Mouse (Mus musculus) midbrain, embryonic 11.5 days (tissue): ENCODE measurements around the gene Rps3a1. TPM values are rescaled to one million over a fixed set of nuclear protein-coding genes. Genes with fewer than 3 reads are reported as not detected.

Experiments used
- ATAC-seq: fragments of 200-750 bp; cut with Nextera tagmentation; 2 replicates; pipeline ENCODE4 v1.8.0; 2017; ENCODE audit warnings: moderate TSS enrichment, moderate library complexity; ENCODE audit not compliant: low FRiP score
- DNase-seq: peaks from one replicate; pipeline ENCODE4 v3.0.0; 2015; ENCODE audit warnings: low spot score; ENCODE audit errors: missing footprints
- H3K27ac ChIP-seq: fragments of 300-500 bp; sonication (generic); 2 replicates; pipeline ENCODE4 v1.5.1; 2014; ENCODE audit warnings: low read depth, low read length
- H3K27me3 ChIP-seq: fragments of 300-500 bp; sonication (generic); 2 replicates; pipeline ENCODE4 v1.6.1; 2014; ENCODE audit warnings: mild to moderate bottlenecking, low read length, moderate library complexity, mixed read lengths; ENCODE audit not compliant: control insufficient read depth, insufficient read depth
- H3K36me3 ChIP-seq: fragments of 300-500 bp; sonication (generic); 2 replicates; pipeline ENCODE4 v1.6.1; 2014; ENCODE audit warnings: mild to moderate bottlenecking, low read length, moderate library complexity, mixed read lengths; ENCODE audit not compliant: control insufficient read depth, insufficient read depth
- H3K4me1 ChIP-seq: fragments of 300-500 bp; sonication (generic); 2 replicates; pipeline ENCODE4 v1.6.1; 2014; ENCODE audit warnings: low read length; ENCODE audit not compliant: control insufficient read depth, insufficient read depth
- H3K4me2 ChIP-seq: fragments of 300-500 bp; sonication (generic); 2 replicates; pipeline ENCODE4 v1.6.1; 2014; ENCODE audit warnings: mild to moderate bottlenecking, moderate library complexity
- H3K4me3 ChIP-seq: fragments of 300-500 bp; sonication (generic); 2 replicates; pipeline ENCODE4 v1.5.1; 2014; ENCODE audit warnings: low read depth, low read length
- H3K9ac ChIP-seq: fragments of 300-500 bp; sonication (generic); 2 replicates; pipeline ENCODE4 v1.6.1; 2014; ENCODE audit warnings: low read length
- H3K9me3 ChIP-seq: fragments of 300-500 bp; sonication (generic); 2 replicates; pipeline ENCODE4 v1.6.1; 2016; ENCODE audit warnings: low read length; ENCODE audit not compliant: control insufficient read depth
- WGBS: fragments of 180-500 bp; shearing (Covaris S2); extraction: QIAGEN DNeasy Blood & Tissue Kit; methylation state at CpG from one replicate; pipeline ENCODE4 v1.1.7; 2014; 5-methylcytosine and 5-hydroxymethylcytosine counted together
- polyA plus RNA-seq: library from polyadenylated mRNA; unstranded; fragments of >200 nt; fragmentation: Nextera tagmentation; extraction: Ambion mirVana; gene quantifications from 2 replicates; pipeline ENCODE4 v1.2.1, GENCODE M21; 2014

Rps3a1 gene
- polyA plus RNA-seq = 1,104 and 1,128 TPM in 2 replicates

GRCm38 (mm10) chr3:86142263-86142933, at the start of gene Rps3a1:
Gene Rps3a1 (minus strand): TSS chr3:86142702.
- peaks cover 14% of the 10 kb centered on the region for H3K4me1 ChIP-seq
- peak within 1 kb of the TSS; percentile 79 for H3K4me2 ChIP-seq
- peaks cover 14% of the 10 kb centered on the region for H3K36me3 ChIP-seq
- peak; percentile 100 for DNase-seq
- H3K9ac ChIP-seq = peak within 1 kb of the TSS; percentile 97
- no peaks in the 10 kb centered on the region for H3K27me3 ChIP-seq
- no peaks in the 10 kb centered on the region for H3K9me3 ChIP-seq
- H3K4me3 ChIP-seq = peak within 1 kb of the TSS; percentile 80
- peak; percentile 96 for ATAC-seq
- WGBS = under 1% methylated on average over 74 of the region's 77 CpGs
- peak within 1 kb of the TSS; percentile 65 for H3K27ac ChIP-seq

DNA sequence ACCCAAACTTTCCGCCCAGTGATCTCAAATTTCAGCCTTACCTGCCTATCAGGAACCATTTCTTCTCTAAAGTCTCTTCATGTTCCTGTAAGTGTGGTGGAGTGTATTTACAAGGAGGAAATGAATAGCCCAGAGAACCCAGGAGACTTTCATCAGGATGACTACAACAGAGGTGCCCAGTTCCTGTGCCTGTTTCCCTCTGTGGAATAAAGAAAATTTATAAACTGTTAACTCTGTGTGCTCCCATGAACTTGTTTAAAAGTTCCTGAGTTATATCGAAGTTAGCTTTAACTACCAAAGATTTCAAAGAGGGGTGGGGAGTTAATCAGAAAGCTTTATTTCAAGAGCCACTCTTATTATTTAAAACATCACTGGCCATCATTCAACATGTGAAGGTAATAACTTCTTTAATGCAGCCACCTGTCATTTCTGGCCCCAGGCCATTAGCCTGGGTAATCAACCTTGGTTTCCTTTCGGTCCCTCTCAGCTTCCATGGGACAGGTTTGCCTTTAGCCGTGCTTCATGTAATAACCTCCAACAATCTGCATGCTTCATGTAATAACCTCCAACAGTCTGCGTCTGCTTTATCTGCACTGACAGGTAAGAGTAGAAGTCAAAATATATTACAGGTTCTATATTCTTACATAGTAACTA, 45.4 kb upstream of the Rps3a1 start:
- no peaks in the 10 kb centered on the region for H3K27me3 ChIP-seq
- DNase-seq = no peak
- H3K4me1 ChIP-seq = no peaks in the 10 kb centered on the region
- 79% methylated on average over 5 of the region's 5 CpGs for WGBS
- no peaks in the 10 kb centered on the region for H3K9me3 ChIP-seq
- no peak for ATAC-seq
- H3K4me2 ChIP-seq = no peak overlapping the region
- no peak overlapping the region for H3K4me3 ChIP-seq
- H3K27ac ChIP-seq = no peak overlapping the region
- H3K36me3 ChIP-seq = no peaks in the 10 kb centered on the region
- H3K9ac ChIP-seq = no peak overlapping the region

DNA sequence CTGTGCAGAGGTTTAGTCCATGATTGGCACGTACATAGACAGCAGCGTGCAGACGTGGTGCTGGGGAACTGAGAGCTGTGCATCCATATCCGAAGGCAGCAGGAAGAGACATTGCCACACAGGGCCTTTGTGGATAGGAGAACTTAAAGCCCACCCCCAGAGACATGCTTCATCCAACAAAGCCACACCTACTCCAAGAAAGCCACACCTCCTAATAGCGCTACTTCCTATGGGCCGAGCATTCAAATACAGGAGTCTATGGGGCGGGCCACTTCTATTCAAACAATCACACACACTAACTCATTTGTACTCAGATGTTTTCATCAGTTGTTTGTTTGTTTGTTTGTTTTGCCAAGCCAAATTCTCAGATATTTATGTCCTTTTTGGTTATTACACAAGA, 42.0 kb upstream of the Rps3a1 start:
- WGBS = 94% methylated on average over 7 of the region's 7 CpGs
- H3K4me1 ChIP-seq = no peaks in the 10 kb centered on the region
- ATAC-seq = no peak

GRCm38 (mm10) chr3:86181107-86181506, 38.6 kb upstream of the Rps3a1 start:
- Histone ChIP-seq H3K4me3 (no peak overlapping the region), H3K9ac (no peak overlapping the region), H3K27me3 (no peaks in the 10 kb centered on the region), H3K4me2 (no peak overlapping the region), H3K9me3 (no peaks in the 10 kb centered on the region), H3K27ac (no peak overlapping the region), H3K36me3 (no peaks in the 10 kb centered on the region), H3K4me1 (no peaks in the 10 kb centered on the region)
- 82% methylated on average over 5 of the region's 5 CpGs for WGBS
- ATAC-seq = no peak
- DNase-seq = no peak

More for the DNA sequence above, 42.0 kb upstream of the Rps3a1 start:
- no peaks in the 10 kb centered on the region for H3K36me3 ChIP-seq
- no peak overlapping the region for H3K27ac ChIP-seq
- H3K27me3 ChIP-seq = no peaks in the 10 kb centered on the region
- H3K4me2 ChIP-seq = no peak overlapping the region
- no peak overlapping the region for H3K4me3 ChIP-seq
- no peak for DNase-seq
- no peaks in the 10 kb centered on the region for H3K9me3 ChIP-seq
- no peak overlapping the region for H3K9ac ChIP-seq

DNA sequence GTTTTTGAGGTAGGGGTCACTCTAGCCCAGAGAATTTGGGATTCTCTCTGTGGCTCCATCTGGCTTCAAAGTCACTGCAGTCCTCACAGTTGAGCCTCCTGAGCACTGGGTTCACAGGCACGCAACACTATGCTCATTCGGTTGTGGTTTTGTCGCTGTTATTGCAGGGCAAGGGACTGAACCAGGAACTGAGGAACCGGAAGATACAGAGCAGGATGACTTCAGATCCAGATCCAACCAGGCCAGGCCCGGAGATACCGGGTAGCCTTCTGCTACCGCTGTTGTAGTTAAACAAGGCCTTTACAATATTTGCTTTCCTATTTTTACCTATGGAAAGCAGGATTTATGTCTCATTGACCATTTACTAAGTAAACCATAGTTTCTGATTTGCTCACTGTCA, 37.2 kb upstream of the Rps3a1 start:
- no peaks in the 10 kb centered on the region for H3K4me1 ChIP-seq
- DNase-seq (no peak), ATAC-seq (no peak)
- H3K27me3 ChIP-seq = no peaks in the 10 kb centered on the region
- H3K4me3 ChIP-seq = no peak overlapping the region
- H3K9me3 ChIP-seq = no peaks in the 10 kb centered on the region
- H3K27ac ChIP-seq = no peak overlapping the region
- H3K9ac ChIP-seq = no peak overlapping the region
- 89% methylated on average over 7 of the region's 7 CpGs for WGBS
- no peak overlapping the region for H3K4me2 ChIP-seq
- no peaks in the 10 kb centered on the region for H3K36me3 ChIP-seq

GRCm38 (mm10) chr3:86168841-86169425, 26.4 kb upstream of the Rps3a1 start:
- DNase-seq = no peak
- no peak for ATAC-seq
- H3K9ac ChIP-seq = no peak overlapping the region
- no peaks in the 10 kb centered on the region for H3K4me1 ChIP-seq
- 82% methylated on average over 8 of the region's 8 CpGs for WGBS
- no peak overlapping the region for H3K4me3 ChIP-seq
- H3K27me3 ChIP-seq = no peaks in the 10 kb centered on the region
- no peaks in the 10 kb centered on the region for H3K9me3 ChIP-seq
- H3K36me3 ChIP-seq = no peaks in the 10 kb centered on the region
- H3K4me2 ChIP-seq = no peak overlapping the region
- H3K27ac ChIP-seq = no peak overlapping the region

- Histone ChIP-seq H3K4me3 (no peak overlapping the region), H3K9ac (no peak overlapping the region), H3K9me3 (no peaks in the 10 kb centered on the region), H3K36me3 (no peaks in the 10 kb centered on the region), H3K27me3 (no peaks in the 10 kb centered on the region), H3K27ac (no peak overlapping the region), H3K4me1 (no peaks in the 10 kb centered on the region), H3K4me2 (no peak overlapping the region)
- ATAC-seq = no peak
- DNase-seq = peak; percentile 33
- WGBS = 87% methylated on average over 9 of the region's 9 CpGs
Observed at GRCm38 (mm10) chr3:86149521-86149920, 7.0 kb upstream of the Rps3a1 start.

GRCm38 (mm10) chr3:86149063-86149462, 6.6 kb upstream of the Rps3a1 start:
- Histone ChIP-seq H3K4me1 (no peaks in the 10 kb centered on the region), H3K9me3 (no peaks in the 10 kb centered on the region), H3K27me3 (no peaks in the 10 kb centered on the region), H3K4me3 (no peak overlapping the region), H3K9ac (no peak overlapping the region), H3K36me3 (no peaks in the 10 kb centered on the region), H3K4me2 (no peak overlapping the region), H3K27ac (no peak overlapping the region)
- no peak for ATAC-seq
- WGBS = 71% methylated on average over 6 of the region's 6 CpGs
- DNase-seq = peak; percentile 26

DNA sequence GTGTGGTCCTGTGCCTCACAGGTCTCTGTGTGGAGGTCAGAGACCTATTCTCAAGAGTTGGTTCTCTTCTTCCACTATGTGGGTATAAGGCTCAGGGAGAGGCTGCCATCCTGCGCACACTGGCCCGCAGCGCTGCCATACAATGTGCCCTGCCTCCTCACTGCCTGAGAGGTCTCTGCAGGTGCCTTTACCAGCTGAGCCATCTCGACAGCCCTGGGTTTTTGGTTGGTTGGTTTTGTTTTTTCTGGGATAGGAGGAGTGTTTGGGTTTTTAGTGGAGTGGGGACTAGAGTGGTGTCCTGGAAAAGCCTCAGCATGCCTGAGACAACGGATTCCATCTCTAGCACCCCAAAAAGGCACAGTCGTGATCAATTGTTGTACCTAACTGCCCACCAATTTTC, 841 bp upstream of the Rps3a1 start:
- H3K4me3 ChIP-seq = no peak overlapping the region
- no peak overlapping the region for H3K27ac ChIP-seq
- WGBS = 83% methylated on average over 6 of the region's 6 CpGs
- no peaks in the 10 kb centered on the region for H3K9me3 ChIP-seq
- H3K27me3 ChIP-seq = no peaks in the 10 kb centered on the region
- no peak overlapping the region for H3K4me2 ChIP-seq
- peaks cover 14% of the 10 kb centered on the region for H3K4me1 ChIP-seq
- no peak for ATAC-seq
- peaks cover 10% of the 10 kb centered on the region; the same call in 1 of the 2 replicates for H3K36me3 ChIP-seq
- no peak for DNase-seq
- 0 out of 2 replicates have a peak overlapping the region, but pooled peaks have one; percentile 16 for H3K9ac ChIP-seq
